Mouse (Mus musculus) MEL (cell line): Measurements from ENCODE around the gene Zmynd11.

ENCODE experiments used
- CTCF ChIP-seq, 3 experiments: IDR thresholded peaks in 2 of 3; conservative IDR thresholded peaks in 1 of 3; 2 replicates each; pipeline ENCODE4 v1.5.1; 2011 to 2012; ENCODE audit warnings: low read length in 3 of 3, low read depth in 2 of 3, mild to moderate bottlenecking in 2 of 3, improper control_type of control experiment in 1 of 3, inconsistent platforms in 1 of 3, mixed read lengths in 1 of 3, moderate library complexity in 1 of 3; ENCODE audit not compliant: control insufficient read depth in 1 of 3, insufficient read depth in 1 of 3, poor library complexity in 1 of 3, severe bottlenecking in 1 of 3
- EP300 ChIP-seq, 2 experiments: IDR thresholded peaks; 2 replicates each; pipeline ENCODE4 v1.6.1; 2011; ENCODE audit warnings: improper control_type of control experiment in 2 of 2, low read length in 2 of 2, low read depth in 1 of 2, mild to moderate bottlenecking in 1 of 2
- GATA1 ChIP-seq: IDR thresholded peaks from 2 replicates; pipeline ENCODE4 v1.6.1; 2011; ENCODE audit warnings: low read depth, low read length, improper control_type of control experiment
- HCFC1 ChIP-seq: IDR thresholded peaks from 2 replicates; pipeline ENCODE4 v1.6.1; 2012; ENCODE audit warnings: low read depth, mild to moderate bottlenecking, inconsistent platforms, low read length, improper control_type of control experiment, moderate library complexity
- MAFK ChIP-seq: IDR thresholded peaks from 2 replicates; pipeline ENCODE4 v1.6.1; 2011; ENCODE audit warnings: low read depth, mild to moderate bottlenecking, low read length, improper control_type of control experiment, borderline replicate concordance
- POLR2A ChIP-seq, 2 experiments: IDR thresholded peaks; 2 replicates each; pipeline ENCODE4 v1.6.1; 2011 to 2012; ENCODE audit warnings: low read length in 2 of 2, mild to moderate bottlenecking in 2 of 2, control low read depth in 1 of 2, improper control_type of control experiment in 1 of 2, low read depth in 1 of 2, moderate library complexity in 1 of 2; ENCODE audit not compliant: control insufficient read depth in 1 of 2, insufficient read depth in 1 of 2, poor library complexity in 1 of 2
- SMC3 ChIP-seq: IDR thresholded peaks from 2 replicates; pipeline ENCODE4 v1.6.1; 2011; ENCODE audit warnings: low read depth, low read length, improper control_type of control experiment
- UBTF ChIP-seq: IDR thresholded peaks from 2 replicates; pipeline ENCODE4 v1.6.1; 2012; ENCODE audit warnings: low read depth, mild to moderate bottlenecking, inconsistent platforms, low read length, improper control_type of control experiment, moderate library complexity, borderline replicate concordance; ENCODE audit not compliant: insufficient read depth
- USF1 ChIP-seq: IDR thresholded peaks from 2 replicates; pipeline ENCODE4 v1.6.1; 2014; ENCODE audit warnings: low read depth, mild to moderate bottlenecking, inconsistent platforms, low read length, improper control_type of control experiment, moderate library complexity
- ZNF384 ChIP-seq: IDR thresholded peaks from 2 replicates; pipeline ENCODE4 v1.6.1; 2012; ENCODE audit warnings: low read depth, mild to moderate bottlenecking, inconsistent platforms, low read length, improper control_type of control experiment

DNA sequence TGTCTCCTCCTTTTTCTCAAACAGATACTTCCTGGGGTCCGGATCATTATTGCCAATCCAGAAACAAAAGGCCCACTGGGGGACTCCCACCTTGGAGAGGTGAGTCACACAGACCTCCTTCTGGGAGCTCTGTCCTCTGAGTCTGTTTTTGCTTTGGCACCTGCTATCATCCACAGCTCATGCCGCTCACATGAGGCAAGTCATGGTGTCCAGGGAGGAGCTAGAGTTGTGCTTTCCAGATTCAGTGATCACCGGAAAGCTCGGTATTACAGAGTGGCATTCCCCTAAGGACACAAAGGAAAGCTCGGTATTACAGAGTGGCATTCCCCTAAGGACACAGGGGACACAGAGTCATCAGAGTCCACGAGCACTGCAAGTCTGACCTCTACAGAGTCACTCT is 108.5 kb downstream of the Zmynd11 start:
- TF ChIP-seq SMC3, result no peak
- TF ChIP-seq CTCF (IDR thresholded peaks at IDR 0.05 in 2 of 3, conservative IDR thresholded peaks at IDR 0.05 in 1 of 3; ENCODE audit: control insufficient read depth in 1 of 3, insufficient read depth in 1 of 3, low read depth in 2 of 3, low read length in 3 of 3, poor library complexity in 1 of 3, severe bottlenecking in 1 of 3), result no peak
- no peak for TF ChIP-seq ZNF384
- TF ChIP-seq UBTF, result no peak
- TF ChIP-seq GATA1, result no peak
- TF ChIP-seq POLR2A (IDR thresholded peaks at IDR 0.05; ENCODE audit: control insufficient read depth in 1 of 2, insufficient read depth in 1 of 2, low read depth in 1 of 2, low read length in 2 of 2, poor library complexity in 1 of 2), result no peak
- TF ChIP-seq MAFK, result no peak
- TF ChIP-seq EP300 (IDR thresholded peaks at IDR 0.05; ENCODE audit: low read depth in 1 of 2, low read length in 2 of 2), result no peak
- no peak for TF ChIP-seq USF1
- TF ChIP-seq HCFC1, result no peak
